Mouse (Mus musculus) layer of hippocampus, adult 6 months (tissue): ENCODE data around the gene Retreg3. TPM values are rescaled to one million over a fixed set of nuclear protein-coding genes. Genes with fewer than 3 reads are reported as not detected.

Experiments
- long read RNA-seq, 2 experiments: library from polyadenylated mRNA; unstranded; transcript quantifications; one replicate each; pipeline ENCODE4 v2.0.0; 2019 to 2020
- microRNA-seq: library from miRNA; unstranded; fragments of <30 nt; microRNA quantifications from one replicate; pipeline ENCODE4 v1.2.0, GENCODE M21; 2020
- polyA plus RNA-seq: library from polyadenylated mRNA; unstranded; fragments of <200 nt; fragmentation: Nextera tagmentation; gene quantifications from 2 replicates; pipeline ENCODE4 v1.2.3, GENCODE M21; 2021

Gene Retreg3
- polyA plus RNA-seq = 7.9 and 8.1 TPM in 2 replicates
- long read RNA-seq, experiment 1, transcript Retreg3-201 (9 exons, 3,165 nt) = major isoform, 11 of 15 reads
- long read RNA-seq, experiment 1, partial matches to known transcripts = 1 of 15 reads
- long read RNA-seq, experiment 1, other reads (novel, unspliced or antisense) = 3 of 15 reads
- long read RNA-seq, experiment 2, transcript Retreg3-201 (9 exons, 3,165 nt) = major isoform, 31 of 37 reads
- long read RNA-seq, experiment 2, partial matches to known transcripts = 0 of 37 reads
- long read RNA-seq, experiment 2, other reads (novel, unspliced or antisense) = 4 of 37 reads

DNA sequence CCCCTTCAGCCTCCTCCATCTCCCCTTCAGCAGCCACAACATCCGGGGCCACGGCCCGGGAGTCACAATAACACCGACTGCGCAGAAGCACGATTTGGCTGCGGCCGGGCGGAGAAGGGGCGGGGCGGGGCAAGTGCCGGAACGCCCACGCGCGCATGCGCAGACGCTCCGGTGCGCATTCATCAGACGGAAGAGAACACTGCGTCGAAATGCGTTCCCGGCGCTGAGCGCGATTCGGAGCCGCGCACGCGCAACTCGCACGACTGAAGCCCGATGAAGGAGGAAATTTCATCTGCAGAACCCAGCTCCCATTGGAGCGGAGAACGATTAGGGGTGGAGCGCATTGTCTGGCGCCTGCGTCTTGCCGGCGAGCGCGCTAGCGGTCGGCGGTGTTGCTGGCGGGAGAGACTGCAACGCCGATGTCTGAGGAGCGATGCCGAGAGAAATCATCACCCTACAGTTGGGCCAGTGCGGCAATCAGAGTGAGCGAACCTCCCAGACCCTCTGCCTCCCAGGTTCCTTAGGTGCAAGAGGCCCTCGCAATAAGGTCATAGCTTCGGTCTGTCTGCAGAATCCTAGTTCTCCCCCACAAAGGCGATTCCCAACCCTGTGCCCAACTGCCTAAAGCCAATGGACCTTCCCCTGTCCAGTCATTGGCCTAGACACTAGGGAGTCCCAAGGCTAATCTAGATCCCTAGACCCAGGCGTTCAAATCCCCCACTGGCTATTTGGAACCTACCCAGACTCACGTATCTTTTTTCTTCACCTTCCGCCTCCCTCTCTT, at the start of gene Retreg3, which contains the start of gene Tubg1:
TSS of gene Retreg3 (minus strand) at position 133 of the 784 bp plus-strand sequence.
TSS of gene Tubg1 (plus strand) at position 178 of the 784 bp plus-strand sequence.

DNA sequence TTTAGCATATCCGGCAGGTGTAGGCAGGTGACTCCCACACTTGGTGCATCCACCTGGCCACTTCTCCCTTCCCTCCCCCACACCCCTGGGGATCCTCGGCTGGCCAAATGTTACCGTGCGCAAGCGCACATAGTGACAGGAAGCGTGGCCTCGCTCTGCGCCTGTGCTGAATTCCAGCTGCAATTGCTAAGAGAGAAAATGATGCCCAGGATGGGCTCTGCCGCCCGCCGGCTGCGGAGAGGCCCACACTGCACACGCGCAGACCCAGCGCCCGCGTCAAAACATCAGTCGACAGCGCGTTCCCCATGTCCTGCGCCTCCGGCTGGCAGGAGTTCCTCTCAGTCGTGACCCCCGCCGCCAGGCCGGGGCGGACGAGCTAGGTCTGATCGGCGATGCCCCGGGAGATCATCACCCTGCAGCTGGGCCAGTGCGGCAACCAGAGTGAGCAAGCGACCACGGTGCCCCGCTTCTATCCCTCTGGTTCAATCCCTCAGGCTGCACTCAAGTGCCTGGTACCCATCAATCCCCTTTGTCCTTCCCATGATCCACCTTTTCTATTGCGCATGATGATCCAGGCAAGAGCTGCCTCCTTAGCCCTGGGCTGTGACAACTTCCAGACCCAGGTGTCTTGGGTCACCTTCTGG, 36.2 kb upstream of the Retreg3 start, which contains the start of gene Tubg2:
TSS of gene Tubg2 (plus strand) at position 180 of the 644 bp plus-strand sequence.

DNA sequence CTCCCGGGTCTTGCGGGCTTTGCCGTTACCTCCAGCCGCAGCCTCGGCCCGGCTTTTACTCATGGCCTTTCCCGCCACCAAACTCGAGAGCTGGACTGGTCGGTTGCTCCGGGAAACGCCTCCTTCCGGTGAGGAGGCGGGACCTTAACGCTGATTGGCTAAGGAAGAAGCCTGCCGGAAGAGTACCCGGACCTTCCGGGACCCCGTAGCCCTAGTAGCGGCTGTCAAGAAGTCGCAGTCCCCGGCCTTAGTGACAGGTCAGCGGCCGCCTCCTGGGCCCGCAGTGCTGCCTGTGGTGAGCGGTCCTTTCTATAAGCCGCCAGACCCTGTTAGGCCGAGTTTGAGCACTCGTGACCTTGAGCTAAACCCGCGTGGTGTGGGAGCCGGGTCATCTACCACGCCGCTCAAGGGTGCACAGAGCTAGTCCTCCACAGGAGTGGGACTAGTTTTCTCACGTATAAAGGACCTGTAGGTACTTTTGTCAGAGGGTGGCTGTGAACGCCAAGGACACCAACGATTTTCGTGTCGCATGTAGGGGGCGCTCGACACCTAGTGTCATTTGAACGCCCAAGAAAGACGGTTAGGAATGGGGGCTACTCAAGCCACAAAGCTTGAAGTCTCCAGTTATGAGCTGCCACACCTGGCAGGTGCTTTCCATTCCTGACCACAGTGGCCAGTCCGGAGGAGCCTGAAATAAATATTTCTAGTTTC, 24.2 kb downstream of the Retreg3 start, which contains the start of gene Psmc3ip:
TSS of gene Psmc3ip (minus strand) at position 123 of the 711 bp plus-strand sequence.

DNA sequence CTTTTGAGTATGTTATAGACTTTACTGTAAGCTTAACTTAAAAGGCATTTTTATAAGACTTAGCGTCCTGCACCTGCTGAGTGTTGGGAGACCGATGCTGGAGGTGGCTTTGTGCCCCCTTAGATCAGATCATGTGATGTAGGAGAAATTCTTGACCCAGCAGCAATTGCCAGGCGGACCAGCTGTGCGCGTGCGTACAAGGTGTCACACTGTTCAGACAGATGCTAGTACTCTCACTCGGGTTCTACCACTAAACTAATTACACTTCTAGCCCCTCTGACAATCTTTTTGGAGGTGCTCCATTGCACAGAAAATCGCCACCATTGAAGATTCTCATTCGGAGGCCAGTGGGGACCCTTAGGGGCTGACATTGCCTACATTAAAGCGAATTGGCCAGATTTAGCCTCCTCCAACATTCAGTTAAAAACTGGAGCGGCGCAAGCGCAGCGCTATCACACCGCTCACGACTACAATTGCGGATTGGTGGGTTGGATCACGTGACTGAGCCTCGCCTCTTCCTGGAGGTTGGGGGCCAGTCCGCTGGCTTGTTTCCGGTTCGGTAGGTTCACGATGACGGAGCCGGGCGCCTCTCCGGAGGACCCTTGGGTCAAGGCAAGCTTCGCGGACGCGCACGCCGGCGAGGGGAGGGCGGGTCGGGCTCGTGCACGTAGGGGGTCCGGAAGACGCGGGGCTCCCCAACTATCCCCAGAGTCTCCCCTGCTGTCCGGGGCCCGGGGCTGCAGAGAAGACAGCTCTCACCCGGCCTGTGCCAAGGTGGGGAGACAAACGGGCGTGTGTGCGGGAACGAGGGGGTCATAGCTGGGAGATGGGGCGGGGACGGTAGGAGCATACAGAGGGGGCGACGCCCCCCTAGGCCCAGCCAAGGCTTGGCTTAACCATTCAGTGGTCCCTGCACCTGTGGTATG, 32.7 kb downstream of the Retreg3 start, which contains the start of gene Mlx:
TSS of gene Mlx (plus strand) at position 522 of the 926 bp plus-strand sequence.

DNA sequence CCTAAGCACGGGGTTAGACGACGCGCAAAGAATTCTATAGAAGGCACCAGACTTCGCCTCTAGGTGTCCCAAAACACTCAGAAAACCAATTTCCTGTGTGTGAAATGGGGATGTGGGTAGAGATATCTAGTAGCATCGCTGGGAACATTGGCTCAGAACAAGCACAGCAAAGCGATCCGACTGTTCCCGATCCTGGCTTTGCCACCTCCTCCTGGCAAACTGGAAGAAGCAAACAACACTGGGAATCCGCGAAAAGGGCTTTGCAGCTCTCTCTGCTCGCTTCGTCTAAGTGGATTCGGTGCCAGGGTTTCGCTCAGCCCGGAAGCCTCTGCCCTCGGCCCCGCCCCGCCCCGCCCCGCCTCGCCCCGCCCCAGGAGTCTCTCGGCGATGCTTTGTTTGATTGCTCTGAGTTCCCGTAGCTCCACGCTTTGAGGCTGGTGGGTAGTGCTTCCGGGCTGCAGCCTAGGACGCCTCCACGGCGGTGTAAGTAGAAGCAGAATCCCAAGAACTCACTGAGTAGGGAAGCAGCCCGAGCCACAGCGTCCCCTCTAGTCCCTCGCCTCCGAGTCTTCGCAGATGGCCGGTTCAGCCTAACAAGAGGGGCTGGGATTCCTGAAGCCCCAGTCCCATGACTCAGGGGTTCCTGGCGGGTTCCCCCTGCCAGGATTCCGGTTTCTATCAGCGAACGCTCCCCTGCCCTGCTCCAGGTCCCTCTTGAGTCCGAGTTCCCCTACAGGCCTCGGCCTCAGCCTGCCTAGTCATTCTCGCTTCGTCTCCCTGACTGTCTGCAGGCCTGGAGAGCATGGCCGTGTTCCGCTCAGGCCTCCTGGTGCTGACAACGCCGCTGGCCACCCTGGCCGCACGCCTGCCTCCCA, 37.2 kb downstream of the Retreg3 start, which contains the start of gene Coasy:
TSS of gene Coasy (plus strand) at position 358 of the 875 bp plus-strand sequence.

DNA sequence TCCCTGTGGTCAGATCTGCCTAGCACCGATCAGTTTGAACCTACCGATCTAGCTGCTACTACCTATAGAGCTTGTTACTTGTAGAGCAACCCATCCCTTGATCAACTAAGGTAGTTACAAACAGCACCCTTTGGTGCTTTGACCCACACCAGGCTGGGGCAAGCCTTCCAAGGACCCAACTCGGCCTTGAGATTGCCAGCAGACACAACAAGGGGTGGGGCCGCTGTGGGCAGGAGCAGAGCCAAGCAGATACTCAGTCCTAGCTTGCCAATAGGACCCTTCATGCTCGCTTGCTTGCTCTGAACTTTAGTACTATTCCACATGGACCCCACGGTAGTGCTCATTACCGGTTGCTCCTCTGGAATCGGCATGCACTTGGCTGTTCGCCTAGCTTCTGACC, 41.6 kb downstream of the Retreg3 start, which contains the start of gene Hsd17b1:
TSS of gene Hsd17b1 (plus strand) at position 291 of the 400 bp plus-strand sequence.

DNA sequence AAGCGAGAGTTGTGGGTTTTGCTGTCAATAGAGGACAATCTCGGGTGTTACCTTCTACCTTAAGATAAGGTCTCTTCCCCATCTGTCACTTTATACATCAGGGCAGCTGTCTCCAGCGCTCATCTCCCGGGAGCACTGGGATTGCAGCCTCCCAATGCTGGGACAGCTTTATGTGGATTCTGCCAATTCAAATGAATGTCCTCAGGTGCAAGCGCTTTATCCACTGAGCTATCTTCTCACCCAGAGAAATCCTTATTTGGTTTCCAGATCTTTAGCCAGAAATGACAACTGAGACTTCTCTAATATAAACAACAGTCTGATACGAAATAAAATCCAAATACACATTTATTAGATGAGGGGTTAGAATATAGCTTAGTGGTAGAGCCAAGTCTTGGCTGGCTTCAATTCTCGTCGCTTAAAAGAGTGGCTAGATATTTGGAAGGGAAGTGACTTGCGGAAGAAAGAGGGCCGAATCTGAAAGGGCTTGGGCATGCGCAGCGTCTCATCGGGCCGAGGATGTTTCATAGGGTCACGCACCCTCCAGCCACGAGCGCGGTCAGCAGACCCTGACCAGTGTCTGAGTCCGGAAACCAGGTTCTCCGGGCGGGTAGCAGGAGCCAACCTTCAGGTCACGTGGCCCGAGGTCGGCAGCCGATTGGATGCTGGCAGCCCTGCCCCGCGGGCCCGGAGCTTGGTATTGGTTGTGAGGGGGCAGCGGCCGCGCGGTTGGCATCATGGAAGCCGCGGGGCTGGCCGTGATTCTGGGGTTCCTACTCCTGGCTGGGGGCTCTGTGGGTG, 50.1 kb downstream of the Retreg3 start, which contains the start of gene Naglu:
TSS of gene Naglu (plus strand) at position 622 of the 798 bp plus-strand sequence.

Small RNAs within 50 kb of the gene (microRNA-seq; reads per million reads assigned to microRNA genes)
- not detected for gene Gm27626

Other genes starting within 250 kb of the Retreg3 start
- 22.6 and 24.9 TPM in 2 replicates for gene Stat3, start 180.4 kb downstream of the Retreg3 start, polyA plus RNA-seq
- gene Cavin1, start 149.0 kb downstream of the Retreg3 start, polyA plus RNA-seq = 11.1 and 19.8 TPM in 2 replicates
- 149 and 167 TPM in 2 replicates for gene Atp6v0a1, start 110.4 kb downstream of the Retreg3 start, polyA plus RNA-seq
- 9.6 and 12.1 TPM in 2 replicates for gene Naglu, start 49.9 kb downstream of the Retreg3 start, polyA plus RNA-seq
- not detected in 2 replicates for gene Hsd17b1, start 41.5 kb downstream of the Retreg3 start, polyA plus RNA-seq
- 35.8 and 36.1 TPM in 2 replicates for gene Coasy, start 37.3 kb downstream of the Retreg3 start, polyA plus RNA-seq
- gene Mlx, start 32.6 kb downstream of the Retreg3 start, polyA plus RNA-seq = 63.4 and 67.0 TPM in 2 replicates
- gene Psmc3ip, start 24.5 kb downstream of the Retreg3 start, polyA plus RNA-seq = 5.3 and 6.0 TPM in 2 replicates
- gene Tubg1, start within 50 bp of the Retreg3 start, polyA plus RNA-seq = 52.5 and 59.1 TPM in 2 replicates
- gene Tubg2, start 36.0 kb upstream of the Retreg3 start, polyA plus RNA-seq = 49.2 and 55.2 TPM in 2 replicates
- 14.1 and 15.8 TPM in 2 replicates for gene Cntnap1, start 50.6 kb upstream of the Retreg3 start, polyA plus RNA-seq
- 2.0 and 3.2 TPM in 2 replicates for gene Plekhh3, start 51.5 kb upstream of the Retreg3 start, polyA plus RNA-seq
- gene Ccr10, start 55.5 kb upstream of the Retreg3 start, polyA plus RNA-seq = 0.23 and 0.53 TPM in 2 replicates
- 30.9 and 32.5 TPM in 2 replicates for gene Ezh1, start 106.6 kb upstream of the Retreg3 start, polyA plus RNA-seq
- gene Ramp2, start 126.1 kb upstream of the Retreg3 start, polyA plus RNA-seq = 78.1 and 88.2 TPM in 2 replicates
- 180 and 205 TPM in 2 replicates for gene Vps25, start 133.8 kb upstream of the Retreg3 start, polyA plus RNA-seq
- gene Wnk4, start 140.7 kb upstream of the Retreg3 start, polyA plus RNA-seq = 1.1 and 1.8 TPM in 2 replicates
- 0.13 and 0.14 TPM in 2 replicates for gene Cntd1, start 159.1 kb upstream of the Retreg3 start, polyA plus RNA-seq
- 427 and 478 TPM in 2 replicates for gene Coa3, start 159.2 kb upstream of the Retreg3 start, polyA plus RNA-seq
- 197 and 208 TPM in 2 replicates for gene Becn1, start 182.4 kb upstream of the Retreg3 start, polyA plus RNA-seq
- gene Psme3, start 196.3 kb upstream of the Retreg3 start, polyA plus RNA-seq = 16.3 and 17.7 TPM in 2 replicates
- gene Aoc2, start 205.2 kb upstream of the Retreg3 start, polyA plus RNA-seq = 0.21 and 0.29 TPM in 2 replicates
- gene Aoc3, start 210.7 kb upstream of the Retreg3 start, polyA plus RNA-seq = 0.08 and 0.16 TPM in 2 replicates
- not detected in 2 replicates for gene G6pc, start 247.7 kb upstream of the Retreg3 start, polyA plus RNA-seq